Comparison of ENCODE assay signal across 17 mouse cellular contexts in the genomic region with DNA sequence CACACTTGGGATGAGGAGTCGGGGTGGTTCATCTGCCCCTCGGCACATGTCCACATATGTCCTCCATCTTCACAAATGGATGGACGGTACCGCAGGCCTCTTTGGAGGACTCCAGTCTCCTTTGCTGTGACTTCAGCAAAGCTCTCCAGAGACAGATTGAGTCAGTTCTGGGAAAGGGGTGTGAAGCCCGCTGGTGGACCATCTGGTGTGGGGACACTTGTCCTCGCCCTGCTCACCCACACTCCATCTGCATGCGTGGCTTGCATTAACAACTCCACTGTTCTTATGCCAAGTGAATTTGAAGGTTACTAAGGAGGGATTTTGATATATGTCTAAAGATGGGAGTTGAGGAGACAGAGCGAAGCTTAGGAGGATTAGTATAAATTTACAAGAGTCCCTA. TPM values are rescaled to one million over a fixed set of nuclear protein-coding genes. Genes with fewer than 3 reads are reported as not detected.
DNase-seq lines count a peak whose midpoint lies in the region; ATAC-seq lines count a peak whose summit lies in the region.
"Had no signal": no experiment of that assay in that cellular context is flagged by ENCODE, and none has a peak within 500 bp of the region (broad histone marks: within the 10 kb centered on the region; RNA-seq: fewer than 3 reads in every experiment).

No protein-coding gene starts in this region.

- H3K4me3 ChIP-seq in forebrain, embryonic 14.5 days (ENCODE audit: low read depth, low read length) = no peak overlapping the region
- H3K4me3 ChIP-seq in forebrain, embryonic 15.5 days = no peak overlapping the region
- no peak overlapping the region for H3K4me3 ChIP-seq in midbrain, embryonic 14.5 days (replicated peaks; ENCODE audit: low read depth, low read length)
- H3K4me3 ChIP-seq: embryonic facial prominence, embryonic 13.5 days; heart, embryonic 13.5 days; hindbrain, embryonic 15.5 days; liver, embryonic 13.5 days; myocyte; stomach, embryonic 15.5 days had no signal

- ATAC-seq in forebrain, embryonic 14.5 days = peak; percentile 34; the same call in 1 of the 2 replicates
- ATAC-seq in forebrain, embryonic 15.5 days (replicated peaks) = no peak
- ATAC-seq in midbrain, embryonic 14.5 days (ENCODE audit: low FRiP score, low TSS enrichment) = no peak

- no peaks in the 10 kb centered on the region for H3K4me1 ChIP-seq in forebrain, embryonic 14.5 days (ENCODE audit: control insufficient read depth, insufficient read depth, low read length)
- H3K4me1 ChIP-seq in forebrain, embryonic 15.5 days = no peaks in the 10 kb centered on the region
- no peaks in the 10 kb centered on the region for H3K4me1 ChIP-seq in midbrain, embryonic 14.5 days (ENCODE audit: control insufficient read depth, insufficient read depth, low read length)
- H3K4me1 ChIP-seq: hindbrain, embryonic 15.5 days had no signal

- no peaks in the 10 kb centered on the region for H3K9me3 ChIP-seq in forebrain, embryonic 14.5 days (replicated peaks; ENCODE audit: control insufficient read depth, low read length)
- no peaks in the 10 kb centered on the region for H3K9me3 ChIP-seq in forebrain, embryonic 15.5 days
- no peaks in the 10 kb centered on the region for H3K9me3 ChIP-seq in midbrain, embryonic 14.5 days (ENCODE audit: control insufficient read depth, low read length)
- H3K9me3 ChIP-seq: embryonic facial prominence, embryonic 13.5 days; heart, embryonic 13.5 days; hindbrain, embryonic 15.5 days; liver, embryonic 13.5 days; stomach, embryonic 15.5 days had no signal

- H3K27ac ChIP-seq in forebrain, embryonic 14.5 days (ENCODE audit: low read depth, low read length) = no peak overlapping the region
- no peak overlapping the region for H3K27ac ChIP-seq in forebrain, embryonic 15.5 days (replicated peaks)
- no peak overlapping the region for H3K27ac ChIP-seq in midbrain, embryonic 14.5 days (replicated peaks; ENCODE audit: low read depth, low read length)
- H3K27ac ChIP-seq: embryonic facial prominence, embryonic 13.5 days; heart, embryonic 13.5 days; hindbrain, embryonic 15.5 days; liver, embryonic 13.5 days; macrophage; stomach, embryonic 15.5 days had no signal

- H3K36me3 ChIP-seq in forebrain, embryonic 14.5 days (ENCODE audit: control insufficient read depth, insufficient read depth, low read length) = no peaks in the 10 kb centered on the region
- H3K36me3 ChIP-seq in forebrain, embryonic 15.5 days = no peaks in the 10 kb centered on the region
- H3K36me3 ChIP-seq in midbrain, embryonic 14.5 days (ENCODE audit: control insufficient read depth, insufficient read depth, low read length) = no peaks in the 10 kb centered on the region
- H3K36me3 ChIP-seq: embryonic facial prominence, embryonic 13.5 days; G1E; heart, embryonic 13.5 days; hindbrain, embryonic 15.5 days; liver, embryonic 13.5 days; stomach, embryonic 15.5 days had no signal

- 88% methylated on average over 8 of the region's 8 CpGs for WGBS in forebrain, embryonic 14.5 days
- 76% methylated on average over 8 of the region's 8 CpGs for WGBS in forebrain, embryonic 15.5 days
- 89% methylated on average over 8 of the region's 8 CpGs for WGBS in midbrain, embryonic 14.5 days

- H3K9ac ChIP-seq in forebrain, embryonic 14.5 days (ENCODE audit: low read length) = no peak overlapping the region
- no peak overlapping the region for H3K9ac ChIP-seq in forebrain, embryonic 15.5 days (replicated peaks)
- H3K9ac ChIP-seq in midbrain, embryonic 14.5 days (replicated peaks; ENCODE audit: low read length) = no peak overlapping the region
- H3K9ac ChIP-seq: embryonic facial prominence, embryonic 13.5 days; heart, embryonic 13.5 days; hindbrain, embryonic 15.5 days; liver, embryonic 13.5 days; stomach, embryonic 15.5 days had no signal

- no peak overlapping the region for H3K4me2 ChIP-seq in forebrain, embryonic 14.5 days (ENCODE audit: low read length)
- no peak overlapping the region for H3K4me2 ChIP-seq in forebrain, embryonic 15.5 days (replicated peaks)
- no peak overlapping the region for H3K4me2 ChIP-seq in midbrain, embryonic 14.5 days (ENCODE audit: low read length)
- H3K4me2 ChIP-seq: embryonic facial prominence, embryonic 13.5 days; heart, embryonic 13.5 days; hindbrain, embryonic 15.5 days; liver, embryonic 13.5 days; stomach, embryonic 15.5 days had no signal

- H3K27me3 ChIP-seq in forebrain, embryonic 14.5 days (replicated peaks; ENCODE audit: control insufficient read depth, insufficient read depth, low read length) = no peaks in the 10 kb centered on the region
- no peaks in the 10 kb centered on the region for H3K27me3 ChIP-seq in forebrain, embryonic 15.5 days
- H3K27me3 ChIP-seq in midbrain, embryonic 14.5 days (ENCODE audit: control insufficient read depth, insufficient read depth, low read length) = no peaks in the 10 kb centered on the region
- H3K27me3 ChIP-seq: embryonic facial prominence, embryonic 13.5 days; hindbrain, embryonic 15.5 days; stomach, embryonic 15.5 days had no signal

- peak; percentile 17 for DNase-seq in forebrain, embryonic 14.5 days (ENCODE audit: low spot score)
- peak; percentile 57 to 72 for DNase-seq in frontal cortex, postnatal 14 days (ENCODE audit: low spot score in 2 of 2)
- peak; percentile 83 to 88 for DNase-seq in left cerebral cortex, adult 18-20 months (ENCODE audit: low spot score in 2 of 2)
- DNase-seq in right cerebral cortex, postnatal 25 days = peak; percentile 80
- no peak for DNase-seq in midbrain, embryonic 14.5 days
- DNase-seq in testis, postnatal 14 days (ENCODE audit: low spot score) = no peak
- DNase-seq in thymus, adult 18-20 months = no peak
- DNase-seq: kidney, postnatal 25 days; liver, embryonic 13.5 days had no signal

RNA-seq across cellular contexts. Expression of a gene that starts 31.4 kb away (rescaled TPM):
- polyA plus RNA-seq in forebrain, embryonic 14.5 days (2014; fragmentation: Nextera tagmentation; extraction: Ambion mirVana) = 1.3 and 2.2 TPM in 2 replicates
- 1.4 and 2.1 TPM in 2 replicates for polyA plus RNA-seq in forebrain, embryonic 15.5 days (2015; fragmentation: Nextera tagmentation; extraction: Ambion mirVana)
- 10 to 100 TPM; 15.6 to 18.3 TPM for total RNA-seq in left cerebral cortex, adult 18-20 months (2021)
- 0.57 and 0.92 TPM in 2 replicates for polyA plus RNA-seq in midbrain, embryonic 14.5 days (2014; fragmentation: Nextera tagmentation; extraction: Ambion mirVana)
- polyA plus RNA-seq: G1E, macrophage had no signal

RNA-seq across cellular contexts. Expression of a gene that starts 43.8 kb away (rescaled TPM):
- 0.99 and 1.4 TPM in 2 replicates for polyA plus RNA-seq in forebrain, embryonic 14.5 days (2014; fragmentation: Nextera tagmentation; extraction: Ambion mirVana)
- polyA plus RNA-seq in forebrain, embryonic 15.5 days (2015; fragmentation: Nextera tagmentation; extraction: Ambion mirVana) = 0.57 and 1.1 TPM in 2 replicates
- 10 to 100 TPM; 68.0 to 88.0 TPM for total RNA-seq in left cerebral cortex, adult 18-20 months (2021)
- 2.1 and 2.2 TPM in 2 replicates for polyA plus RNA-seq in midbrain, embryonic 14.5 days (2014; fragmentation: Nextera tagmentation; extraction: Ambion mirVana)
- total RNA-seq: G1E had no signal
- polyA plus RNA-seq: G1E, macrophage had no signal

Comparison
In these comparisons a context has a peak if more than half of its experiments do, and no peak if none do; other contexts are left out.
1. DNase-seq: peak in forebrain, embryonic 14.5 days (single experiment), frontal cortex, postnatal 14 days (2 of 2), left cerebral cortex, adult 18-20 months (2 of 2) and right cerebral cortex, postnatal 25 days (single experiment); none in midbrain, embryonic 14.5 days (single experiment), testis, postnatal 14 days (single experiment) and thymus, adult 18-20 months (0 of 2).